Mouse (Mus musculus): Measurements from ENCODE around the gene Gli1. TPM values are rescaled to one million over a fixed set of nuclear protein-coding genes. Genes with fewer than 3 reads are reported as not detected.

Gli1 gene
- total RNA-seq, 2 experiments from 2014 or later: 9.0 to 11.8 TPM

DNA sequence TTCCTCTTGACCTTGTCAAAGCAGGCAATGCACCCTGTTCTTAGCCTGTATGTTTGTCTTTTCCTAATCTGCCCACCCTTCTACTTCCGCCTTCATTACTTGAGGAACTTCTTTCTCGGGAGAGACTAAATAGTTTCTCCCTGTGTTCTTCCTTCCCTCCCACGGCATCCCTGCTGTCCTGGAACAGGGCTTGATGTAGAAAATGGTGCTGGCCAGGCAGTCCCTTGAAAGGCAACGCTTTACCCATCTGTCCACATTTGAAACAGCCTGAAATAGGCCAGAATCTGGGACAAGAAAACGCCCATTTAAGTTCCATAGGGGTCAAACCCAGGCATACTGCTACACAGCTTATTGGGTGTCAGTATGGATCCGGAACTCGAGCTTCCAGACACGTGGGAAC is 8.0 kb upstream of the Gli1 start:
- DNase-seq (ENCODE audit: low spot score in 2 of 2): no peak

DNA sequence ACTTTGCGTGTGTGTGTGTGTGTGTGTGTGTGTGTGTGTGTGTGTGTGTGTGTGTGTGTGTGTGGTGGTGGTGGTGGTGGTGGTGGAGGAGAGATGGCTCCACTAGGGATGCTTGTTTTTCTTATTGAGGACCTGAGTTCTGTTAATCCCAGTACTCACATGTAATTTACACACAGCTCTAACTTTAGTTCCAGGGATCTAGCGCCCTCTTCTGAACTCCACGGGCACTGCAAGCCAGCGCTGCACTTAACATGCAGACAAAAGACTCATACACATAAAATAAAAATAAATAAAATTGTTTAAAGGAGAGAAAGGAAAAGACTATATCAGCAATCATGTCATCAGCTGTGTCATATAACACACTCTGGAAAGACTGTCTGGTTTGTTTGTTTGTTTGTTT is 7.2 kb upstream of the Gli1 start:
- no peak for DNase-seq (ENCODE audit: low spot score in 2 of 2)

DNA sequence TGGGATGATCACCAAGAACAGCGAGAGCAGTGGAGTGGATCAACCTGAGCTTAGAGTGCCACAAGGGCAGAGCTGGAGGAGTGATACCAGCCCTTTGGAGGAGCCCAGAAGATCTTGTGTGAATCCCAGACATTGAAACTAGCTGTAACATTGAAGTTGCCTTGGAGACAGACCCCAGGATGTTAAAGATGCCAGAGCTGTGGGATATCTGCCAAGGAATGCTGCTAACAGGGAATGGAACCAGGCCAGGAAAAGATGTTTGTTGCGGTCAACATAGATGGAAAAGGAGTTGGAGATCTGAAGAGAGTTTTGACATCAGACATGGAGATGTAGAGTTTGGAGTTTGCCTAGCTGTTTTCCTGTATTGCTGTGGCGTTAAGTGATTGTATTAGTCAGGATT is 4.4 kb upstream of the Gli1 start:
- DNase-seq (ENCODE audit: low spot score in 2 of 2): no peak

DNA sequence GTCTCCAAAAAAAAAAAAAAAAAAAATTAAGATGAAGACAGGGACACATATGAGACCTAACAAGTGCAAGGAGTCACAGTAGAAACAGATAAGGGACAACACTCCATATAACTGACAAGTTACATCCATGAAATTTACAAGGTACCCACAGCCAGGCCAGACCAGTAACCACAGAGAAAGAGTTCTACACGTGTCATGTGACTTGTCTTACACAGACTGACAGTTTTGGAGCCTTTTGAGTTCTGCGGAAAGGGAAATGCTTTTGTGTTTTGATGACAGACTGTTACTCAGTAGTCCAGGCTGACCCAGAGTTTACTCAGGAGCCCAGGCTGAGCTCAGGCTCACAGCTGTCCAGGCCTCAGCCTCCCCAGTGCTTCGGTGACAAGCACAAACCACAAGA is 1.3 kb upstream of the Gli1 start:
- no peak for DNase-seq (ENCODE audit: low spot score in 2 of 2)

DNA sequence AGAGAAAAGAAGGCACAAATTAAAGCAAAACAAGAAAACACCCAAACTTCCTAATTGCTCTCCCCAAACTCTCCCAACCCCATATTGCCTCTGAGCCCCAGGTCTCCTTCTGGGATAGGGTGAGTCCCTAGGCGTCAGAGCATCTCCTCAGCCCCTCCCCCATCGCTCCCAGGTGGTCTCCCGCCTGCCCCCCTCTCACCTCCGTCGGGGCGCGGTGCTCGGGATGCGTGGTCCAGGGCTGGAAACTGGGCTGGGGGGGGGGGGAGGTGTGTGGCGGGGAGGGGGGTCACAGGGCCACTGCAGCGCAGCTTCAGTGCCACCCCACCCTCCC is 449 bp downstream of the Gli1 start:
- DNase-seq (ENCODE audit: low spot score in 2 of 2): no peak

DNA sequence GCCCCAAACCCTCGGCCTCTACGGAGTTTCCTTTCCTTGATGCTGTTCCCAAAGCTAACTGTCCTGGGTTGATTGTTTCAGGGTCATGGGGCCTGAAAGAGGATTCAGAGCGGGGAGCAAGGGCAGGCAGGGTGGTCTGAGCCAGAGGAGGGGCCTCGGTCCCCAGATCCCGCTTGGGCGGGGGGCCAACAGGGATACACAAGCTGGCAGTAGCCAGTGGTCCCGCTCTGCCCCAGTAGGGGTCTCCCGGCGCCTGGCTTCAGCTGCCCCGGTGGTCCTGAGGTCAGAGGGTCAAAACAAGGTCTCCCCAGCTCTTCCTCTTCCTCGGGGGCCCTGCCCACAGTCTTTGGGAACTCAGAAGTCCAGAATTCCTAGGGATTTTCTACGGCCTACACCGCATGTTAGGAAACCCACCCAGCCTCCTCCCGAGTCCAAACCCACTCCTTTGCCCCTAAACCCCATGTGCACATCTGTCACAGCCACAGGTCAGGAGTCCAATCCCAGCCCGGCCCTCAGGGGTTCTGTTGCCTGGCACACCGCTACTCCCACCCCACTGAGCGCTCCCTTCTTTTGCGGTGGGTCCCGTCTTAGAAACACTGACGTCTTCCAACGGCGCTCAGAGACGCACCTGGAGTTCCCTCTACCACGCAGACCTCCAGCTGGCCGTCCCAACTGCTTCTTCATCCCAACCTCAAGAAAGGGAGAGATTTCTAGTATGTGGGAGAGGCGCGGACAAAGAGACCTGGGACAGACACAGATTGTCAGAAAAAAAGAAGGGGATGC is 1.0 kb downstream of the Gli1 start:
- no peak for DNase-seq (ENCODE audit: low spot score in 2 of 2)

DNA sequence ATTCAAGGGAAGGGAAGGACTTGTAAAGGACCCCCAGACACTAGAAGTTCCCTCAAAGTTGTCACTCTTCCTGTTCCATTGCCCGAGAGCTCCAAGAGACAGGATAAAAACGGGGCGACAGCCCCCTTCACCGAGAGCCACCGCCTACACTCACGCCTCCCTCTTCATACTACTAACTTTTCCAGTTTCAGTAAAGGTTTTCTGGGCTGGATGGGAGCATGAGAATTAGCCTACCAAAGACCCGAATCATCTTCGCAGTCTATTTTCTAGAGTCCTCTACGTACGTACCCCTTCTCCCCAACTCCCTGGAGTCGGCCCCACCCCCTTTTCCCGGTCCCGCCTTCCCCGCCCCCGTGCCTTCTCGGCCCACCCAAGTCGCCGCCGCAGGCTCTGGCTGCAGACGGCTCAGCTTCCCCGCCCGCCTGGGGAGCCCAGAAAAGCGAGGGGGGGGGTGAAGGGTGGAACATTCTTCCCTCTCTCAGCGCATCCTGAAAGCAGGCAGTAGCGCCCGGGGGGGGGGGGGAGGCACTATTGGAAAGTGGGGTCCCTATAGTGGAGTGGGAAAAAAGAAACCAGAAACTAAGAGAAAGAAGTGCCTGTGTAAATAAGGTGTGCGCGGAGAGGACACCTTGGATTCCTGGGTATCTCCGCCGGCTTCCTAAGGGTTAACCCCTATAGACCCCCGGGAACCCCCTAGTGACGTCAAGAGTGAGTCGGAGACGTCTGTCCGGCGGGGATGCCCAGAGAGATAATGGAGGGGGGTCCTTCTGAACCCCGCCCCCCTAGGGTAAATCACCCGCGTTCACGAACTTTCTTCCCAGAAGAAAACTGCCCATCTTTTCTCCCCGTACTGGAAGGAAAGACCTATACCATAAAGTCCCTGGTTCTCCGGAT is 1.8 kb downstream of the Gli1 start:
- DNase-seq (ENCODE audit: low spot score in 2 of 2): peak; percentile 55 to 79

DNA sequence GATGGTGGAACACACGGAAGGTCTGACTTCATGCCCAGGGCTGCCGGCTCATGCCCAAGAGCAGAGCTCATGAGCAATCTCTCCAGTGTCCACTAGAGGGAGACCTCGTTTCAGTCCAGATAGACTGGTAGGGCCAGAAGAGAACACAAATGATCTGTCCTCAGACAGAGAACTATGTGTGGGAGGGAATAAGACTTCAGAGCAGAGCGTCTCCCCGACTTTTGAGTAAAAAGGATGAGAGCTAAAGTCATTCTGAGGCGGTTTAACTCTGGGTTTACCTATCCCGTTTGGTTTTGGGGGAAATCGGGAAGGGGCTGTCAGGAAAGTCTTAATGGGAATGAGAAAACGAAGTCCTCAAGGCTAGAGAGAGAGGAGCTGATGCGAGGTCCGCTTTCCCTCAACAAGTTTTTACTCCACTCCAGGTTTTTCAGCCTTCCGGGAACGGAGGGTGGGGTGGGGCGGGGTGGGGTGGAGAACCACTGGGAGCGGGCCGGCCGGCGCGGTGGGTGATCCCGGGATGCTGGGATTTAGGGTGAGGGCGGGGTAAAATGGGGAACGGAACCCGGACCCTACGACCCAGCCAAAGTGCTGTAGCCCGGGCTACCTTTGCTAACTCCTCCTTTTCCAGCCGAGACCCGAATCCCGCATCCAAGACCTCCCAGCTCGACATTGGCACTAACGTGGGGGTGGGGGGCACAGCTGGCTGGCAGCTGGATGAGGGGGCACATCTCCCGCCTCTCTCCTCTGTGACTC is 2.7 kb downstream of the Gli1 start:
- DNase-seq (ENCODE audit: low spot score in 2 of 2): peak; percentile 64 to 83

DNA sequence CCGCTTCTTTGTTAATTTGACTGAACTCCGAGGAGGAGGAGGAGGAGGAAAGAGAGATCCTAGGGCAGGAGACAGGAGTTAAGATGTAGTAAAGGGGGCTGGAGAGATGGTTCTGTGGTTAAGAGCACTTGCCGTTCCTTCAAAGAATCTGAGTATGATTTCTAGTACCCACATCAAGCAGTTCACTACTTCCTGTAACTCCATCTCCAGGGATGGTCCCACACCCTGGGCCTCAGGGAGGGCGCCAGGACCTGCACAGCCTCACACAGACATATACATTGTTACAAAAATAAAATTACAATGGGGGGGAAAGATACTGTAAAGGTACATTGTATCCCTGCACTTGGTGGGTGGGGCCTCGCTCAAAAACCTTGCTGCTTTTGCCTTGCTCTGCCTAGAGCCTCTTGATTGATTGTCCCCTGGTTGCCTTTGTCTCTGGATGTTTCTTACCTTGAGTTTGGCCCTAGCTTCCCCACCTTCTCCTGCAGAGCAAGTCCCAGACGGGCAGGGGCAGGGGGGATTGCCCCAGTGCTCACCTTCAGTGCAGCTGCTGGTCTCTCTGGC is 4.2 kb downstream of the Gli1 start:
- DNase-seq (ENCODE audit: low spot score in 2 of 2): no peak

DNA sequence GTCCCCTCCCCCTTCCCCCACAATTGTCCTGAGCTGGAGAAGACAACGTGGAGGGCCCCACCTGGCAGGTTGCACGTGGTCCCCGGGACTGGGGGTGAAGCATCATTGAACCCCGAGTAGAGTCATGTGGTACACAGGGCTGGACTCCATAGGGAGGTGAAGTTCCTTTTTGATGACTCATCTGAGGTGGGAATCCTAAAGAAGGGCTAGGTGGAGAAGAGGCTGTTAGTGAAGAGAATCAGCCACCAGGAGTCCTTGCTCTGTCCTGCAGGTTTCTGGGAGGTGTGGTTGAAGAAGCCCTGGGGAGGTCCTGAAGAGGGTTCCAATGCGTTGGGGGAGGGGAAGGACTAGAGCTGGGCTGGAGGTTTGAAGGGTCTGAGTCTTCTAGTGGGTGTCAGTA is 4.8 kb downstream of the Gli1 start:
- DNase-seq (ENCODE audit: low spot score in 2 of 2): no peak

DNA sequence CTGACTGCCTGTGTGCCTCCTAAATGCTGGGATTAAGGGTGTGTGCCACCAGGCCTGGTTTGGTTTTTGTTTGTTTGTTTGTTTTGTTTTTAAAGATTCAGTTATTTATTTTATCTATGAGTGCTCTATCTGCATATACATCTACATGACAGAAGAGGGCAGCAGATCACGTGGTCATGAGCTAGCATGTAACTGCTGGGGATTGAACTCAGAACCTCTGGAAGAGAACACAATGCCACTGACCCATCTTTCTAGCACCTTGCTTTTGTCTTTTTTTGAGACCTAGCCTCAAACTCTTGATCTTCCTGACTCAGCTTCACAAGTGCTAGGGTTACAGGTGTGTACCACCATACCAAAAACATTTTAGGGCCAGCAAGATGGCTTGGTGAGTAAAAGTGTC is 6.5 kb downstream of the Gli1 start:
- no peak for DNase-seq (ENCODE audit: low spot score in 2 of 2)

DNA sequence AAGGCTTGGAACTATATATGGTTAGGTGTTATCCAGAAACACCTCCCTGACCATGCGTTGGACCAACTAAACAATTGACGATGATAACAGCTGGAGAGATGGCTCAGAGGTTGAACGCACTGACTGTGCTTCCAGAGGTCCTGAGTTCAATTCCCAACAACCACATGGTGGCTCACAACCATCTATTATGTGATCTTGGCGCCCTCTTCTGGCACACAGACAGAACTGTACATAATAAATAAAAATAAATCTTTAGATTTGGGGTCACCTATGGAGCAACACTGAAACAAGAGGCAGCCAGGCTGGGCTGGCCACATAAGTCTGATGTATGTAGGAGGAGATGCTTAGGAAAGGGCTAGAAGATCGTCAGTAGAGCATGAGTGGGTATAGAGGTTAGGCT is 8.6 kb downstream of the Gli1 start:
- DNase-seq (ENCODE audit: low spot score in 2 of 2): no peak

DNA sequence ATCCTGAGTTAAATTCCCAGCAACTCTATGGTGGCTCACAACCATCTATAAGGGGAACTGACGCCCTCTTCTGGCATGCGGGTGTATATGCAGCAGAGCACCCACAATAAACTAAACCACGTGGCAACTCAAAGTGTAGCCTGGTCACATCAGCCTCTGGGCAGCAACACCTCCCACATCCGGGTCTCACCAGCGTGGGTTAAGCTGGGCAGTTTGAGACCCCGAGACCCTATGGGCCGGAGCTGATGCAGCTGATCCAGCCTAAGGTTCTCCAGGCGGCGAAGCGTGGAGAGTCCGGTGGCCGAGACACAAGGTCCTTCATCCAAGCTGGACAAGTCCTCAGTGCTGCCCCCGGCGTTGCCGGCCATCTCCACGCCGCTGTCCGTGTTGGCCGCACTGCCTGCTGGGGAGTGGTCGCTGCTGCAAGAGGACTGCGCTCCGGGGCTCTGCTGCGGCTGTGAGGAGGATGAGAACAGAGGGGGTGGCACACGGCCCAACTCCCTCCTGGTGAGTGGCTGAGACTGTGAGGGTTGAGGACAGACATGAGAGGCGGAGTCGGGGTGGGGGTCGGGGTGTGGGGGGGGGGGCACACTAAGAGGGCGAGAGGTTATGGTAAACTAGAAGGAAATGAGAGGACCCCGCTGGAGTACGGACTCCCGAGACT is 9.4 kb downstream of the Gli1 start:
- DNase-seq (ENCODE audit: low spot score in 2 of 2): no peak

DNA sequence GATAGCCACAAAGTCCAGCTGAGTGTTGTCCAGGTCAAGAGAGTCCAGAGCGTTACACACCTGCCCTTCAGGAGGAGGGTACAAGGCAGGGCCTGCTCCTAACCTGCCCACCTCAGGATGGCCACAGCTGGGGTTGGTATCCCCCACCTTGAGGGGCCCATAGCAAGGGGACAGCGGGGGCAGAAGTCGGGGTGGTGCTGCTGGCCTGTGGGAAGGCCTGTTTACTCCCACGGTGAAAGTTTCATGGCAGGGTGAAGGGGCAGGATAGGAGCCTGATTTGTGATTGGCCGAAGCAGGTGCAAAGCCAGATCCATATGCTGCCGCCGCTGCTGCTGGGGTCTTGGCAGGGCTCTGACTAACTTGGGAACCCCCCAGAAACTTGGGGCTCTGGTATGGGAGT is 11.6 kb downstream of the Gli1 start:
- no peak for DNase-seq (ENCODE audit: low spot score in 2 of 2)

DNA sequence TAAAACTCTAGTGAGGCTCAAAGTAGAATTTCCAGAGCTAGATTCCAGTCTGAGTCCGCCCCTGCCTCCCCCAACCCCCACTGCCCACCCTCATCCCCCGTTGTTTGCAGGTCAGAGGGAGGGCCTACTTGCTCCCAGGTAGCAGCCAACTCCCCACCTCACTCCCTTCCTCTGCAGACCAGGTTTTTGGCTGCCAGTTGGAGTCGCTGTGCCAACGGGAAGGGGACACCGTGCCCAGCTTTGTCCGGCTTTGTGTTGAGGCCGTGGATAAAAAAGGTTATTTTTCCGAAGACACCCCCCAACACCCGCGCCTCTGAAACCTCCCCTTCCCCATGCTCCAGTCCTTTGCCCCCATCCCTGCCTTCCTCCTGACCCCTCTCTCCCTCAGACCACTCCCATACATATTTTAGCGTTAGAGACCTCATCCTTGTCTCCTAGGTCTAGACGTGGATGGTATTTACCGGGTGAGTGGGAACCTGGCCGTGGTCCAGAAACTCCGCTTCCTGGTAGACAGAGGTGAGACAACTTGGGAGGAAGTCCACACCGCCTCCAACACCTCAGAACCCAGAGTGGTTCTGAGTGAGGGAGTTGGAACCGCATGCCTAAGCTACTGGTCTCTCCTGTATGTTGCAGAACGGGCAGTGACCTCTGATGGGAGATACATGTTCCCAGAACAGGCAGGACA is 14.2 kb downstream of the Gli1 start:
- no peak for DNase-seq (ENCODE audit: low spot score in 2 of 2)

DNA sequence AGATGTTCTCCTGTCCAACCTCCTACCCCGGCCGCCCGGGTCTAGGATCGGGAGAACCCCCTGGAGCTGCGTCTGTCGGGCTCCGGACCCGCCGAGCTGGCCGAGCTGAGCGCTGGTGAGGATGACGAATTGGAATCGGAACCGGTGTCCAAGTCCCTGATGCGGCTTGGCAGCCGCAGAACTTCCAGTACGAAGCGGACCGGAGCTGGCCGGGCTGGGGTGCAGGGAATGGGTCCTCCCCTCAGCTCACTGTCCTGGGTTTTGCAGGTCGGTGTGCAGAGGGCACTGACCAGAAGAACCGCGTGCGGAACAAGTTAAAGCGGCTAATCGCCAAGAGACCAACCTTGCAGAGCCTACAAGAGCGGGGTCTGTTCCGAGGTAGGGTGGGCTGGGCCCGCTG is 14.9 kb downstream of the Gli1 start:
- peak in 1 of 2 experiments; percentile 36 for DNase-seq (ENCODE audit: low spot score in 2 of 2)

DNA sequence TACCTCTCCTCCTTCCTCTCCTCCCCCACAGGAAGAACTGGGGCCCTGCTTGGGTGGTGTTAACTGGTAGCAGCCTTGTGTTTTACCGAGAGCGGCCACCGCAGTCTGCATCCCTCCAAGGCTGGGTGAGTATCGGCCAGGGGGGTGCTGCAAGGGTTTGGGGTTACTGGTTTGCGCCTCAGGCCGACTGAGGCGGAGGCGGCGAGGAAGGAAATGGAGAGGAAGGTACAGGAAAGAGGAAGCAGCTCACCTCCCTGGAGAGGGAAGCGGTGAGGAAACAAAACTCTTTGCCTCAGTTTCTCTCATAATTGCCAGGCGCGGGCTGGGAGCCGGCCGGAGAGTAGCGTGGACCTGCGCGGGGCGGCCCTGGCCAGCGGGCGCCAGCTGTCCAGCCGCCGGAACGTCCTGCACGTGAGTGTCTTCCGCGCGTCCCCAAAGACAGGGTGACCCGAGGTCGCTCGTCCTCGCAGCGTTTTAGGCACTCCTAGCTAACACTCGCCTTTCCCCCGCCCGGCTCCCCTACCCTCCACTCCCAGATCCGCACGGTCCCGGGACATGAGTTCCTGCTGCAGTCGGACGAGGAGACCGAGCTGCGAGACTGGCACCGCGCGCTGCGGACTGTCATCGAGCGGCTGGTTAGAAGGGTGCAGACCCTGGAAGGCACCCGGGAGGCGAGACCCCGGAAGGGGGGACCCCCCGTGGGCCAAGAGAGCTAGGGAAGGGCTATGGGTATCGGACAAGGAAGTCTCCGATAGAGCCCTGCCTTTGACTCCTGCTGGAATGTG is 15.6 kb downstream of the Gli1 start:
- DNase-seq (ENCODE audit: low spot score in 2 of 2): peak in 1 of 2 experiments; percentile 40

DNA sequence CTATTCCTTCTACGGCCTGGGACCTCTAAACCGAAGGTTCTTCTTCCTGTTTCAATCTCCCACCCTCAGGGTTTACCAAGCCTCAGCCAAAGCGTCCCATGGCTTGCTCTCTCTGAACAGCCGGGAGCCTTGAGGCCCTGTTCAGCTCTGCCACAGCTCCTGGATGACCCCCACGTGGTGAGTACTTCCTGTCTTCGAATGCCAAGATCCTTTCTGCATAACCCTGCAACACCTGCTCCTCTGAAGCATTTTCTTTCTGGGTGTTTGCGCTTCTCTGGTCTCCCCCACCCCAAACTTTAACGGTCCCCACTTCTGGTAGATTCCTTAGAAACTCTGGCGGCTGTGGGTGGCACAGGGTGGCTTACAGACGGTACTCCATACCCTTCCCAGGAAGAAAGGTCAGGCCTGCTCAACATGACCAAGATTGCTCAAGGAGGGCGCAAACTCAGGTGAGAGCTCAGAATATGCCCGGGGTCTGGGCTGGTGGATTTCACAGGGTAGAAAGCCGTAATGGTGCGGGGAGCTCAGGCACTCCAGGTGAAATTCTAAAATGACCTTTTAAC is 16.2 kb downstream of the Gli1 start:
- DNase-seq (ENCODE audit: low spot score in 2 of 2): no peak

DNA sequence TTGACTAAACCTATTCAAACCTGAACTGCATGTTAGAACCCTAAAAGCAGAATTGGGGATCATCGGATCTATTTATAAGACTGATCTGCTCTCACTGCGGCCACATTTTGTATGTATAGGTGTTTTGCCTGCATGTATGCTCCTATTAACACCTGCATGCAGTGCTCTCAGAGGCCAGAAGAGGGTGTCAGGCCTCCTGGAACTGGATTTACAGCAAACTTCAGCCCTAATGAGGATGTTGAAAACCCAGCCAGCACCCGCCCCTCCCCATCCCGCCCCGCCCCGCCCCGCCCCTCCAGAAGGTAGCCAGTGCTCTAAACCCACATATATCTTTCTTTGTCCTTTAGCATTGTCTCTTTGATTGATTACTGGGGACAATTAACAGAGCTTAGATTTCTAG is 17.3 kb downstream of the Gli1 start:
- no peak for DNase-seq (ENCODE audit: low spot score in 2 of 2)
